Comparison of ENCODE assay signal across 27 mouse cellular contexts in the genomic region with DNA sequence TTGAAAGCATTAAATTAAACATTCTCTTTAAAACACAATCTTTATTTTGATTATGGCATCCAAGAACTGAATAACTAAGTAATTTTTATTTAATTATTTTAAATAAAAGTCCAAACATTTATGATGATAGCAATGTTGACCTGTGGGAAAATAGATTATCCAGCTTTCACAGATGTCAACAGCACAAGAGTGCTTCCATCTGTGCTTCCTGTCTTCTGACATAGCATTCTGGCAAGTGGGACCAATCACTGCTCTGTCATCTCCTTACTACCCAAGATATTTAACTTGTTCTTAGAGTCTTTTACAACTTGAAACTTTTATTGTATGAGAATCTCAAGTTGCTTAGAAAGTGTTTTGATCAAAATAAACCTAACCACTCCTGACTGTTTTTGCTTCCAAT.
"Had no signal": no experiment of that assay in that cellular context is flagged by ENCODE, and none has a peak within 500 bp of the region (broad histone marks: within the 10 kb centered on the region; RNA-seq: fewer than 3 reads in every experiment).

No protein-coding gene starts in this region.

- DNase-seq: gastrocnemius, adult 2 months; gastrocnemius, postnatal 10 days; gastrocnemius, postnatal 25 days; heart, adult 2 months; heart, postnatal 14 days; heart, postnatal 4 days; kidney, adult 8-10 months; kidney, postnatal 25 days; kidney, postnatal 4 days; liver; liver, embryonic 13.5 days had no signal

- H3K36me3 ChIP-seq: heart, embryonic 10.5 days; heart, embryonic 12.5 days; hindbrain, embryonic 10.5 days; hindbrain, embryonic 12.5 days; intestine, embryonic 15.5 days; kidney, embryonic 15.5 days; limb, embryonic 10.5 days; limb, embryonic 12.5 days; liver, embryonic 13.5 days had no signal

- H3K27ac ChIP-seq: gastrocnemius, adult 2 months; heart, adult 2 months; heart, embryonic 10.5 days; hindbrain, embryonic 10.5 days; hindbrain, embryonic 12.5 days; hindbrain, embryonic 14.5 days; intestine, embryonic 15.5 days; kidney, embryonic 15.5 days; layer of hippocampus, adult 2 months; left cerebral cortex, adult 2 months; limb, embryonic 10.5 days; limb, embryonic 12.5 days; liver, embryonic 13.5 days had no signal

- H3K4me2 ChIP-seq: heart, embryonic 12.5 days; hindbrain, embryonic 12.5 days; hindbrain, embryonic 14.5 days; intestine, embryonic 15.5 days; kidney, embryonic 15.5 days; limb, embryonic 12.5 days; liver, embryonic 11.5 days; liver, embryonic 13.5 days had no signal

- ATAC-seq: forebrain, embryonic 16.5 days; hindbrain, embryonic 16.5 days; inflammation-experienced regulatory T-cells, adult 6 months; intestine, embryonic 15.5 days; intestine, postnatal 0 days had no signal

- H3K9me3 ChIP-seq: heart, embryonic 10.5 days; heart, embryonic 12.5 days; hindbrain, embryonic 10.5 days; hindbrain, embryonic 12.5 days; intestine, embryonic 15.5 days; kidney, embryonic 15.5 days; limb, embryonic 10.5 days; limb, embryonic 12.5 days; liver, embryonic 13.5 days had no signal

- H3K4me3 ChIP-seq: gastrocnemius, adult 2 months; heart, adult 2 months; heart, embryonic 10.5 days; heart, embryonic 12.5 days; hindbrain, embryonic 10.5 days; hindbrain, embryonic 12.5 days; intestine, embryonic 15.5 days; kidney, embryonic 15.5 days; layer of hippocampus, adult 2 months; left cerebral cortex, adult 2 months; limb, embryonic 10.5 days; limb, embryonic 12.5 days; liver, embryonic 13.5 days had no signal

- H3K9ac ChIP-seq: heart, embryonic 12.5 days; hindbrain, embryonic 12.5 days; hindbrain, embryonic 14.5 days; intestine, embryonic 15.5 days; kidney, embryonic 15.5 days; limb, embryonic 12.5 days; liver, embryonic 13.5 days had no signal

- H3K4me1 ChIP-seq: heart, embryonic 10.5 days; heart, embryonic 12.5 days; hindbrain, embryonic 10.5 days; hindbrain, embryonic 12.5 days; intestine, embryonic 15.5 days; kidney, embryonic 15.5 days; limb, embryonic 10.5 days; limb, embryonic 12.5 days; liver, embryonic 13.5 days had no signal

- H3K27me3 ChIP-seq: heart, embryonic 12.5 days; hindbrain, embryonic 12.5 days; intestine, embryonic 15.5 days; kidney, embryonic 15.5 days; limb, embryonic 12.5 days; liver, embryonic 13.5 days had no signal
